Mouse (Mus musculus): ENCODE results near the gene Igfbp3.

Gene Igfbp3

DNA sequence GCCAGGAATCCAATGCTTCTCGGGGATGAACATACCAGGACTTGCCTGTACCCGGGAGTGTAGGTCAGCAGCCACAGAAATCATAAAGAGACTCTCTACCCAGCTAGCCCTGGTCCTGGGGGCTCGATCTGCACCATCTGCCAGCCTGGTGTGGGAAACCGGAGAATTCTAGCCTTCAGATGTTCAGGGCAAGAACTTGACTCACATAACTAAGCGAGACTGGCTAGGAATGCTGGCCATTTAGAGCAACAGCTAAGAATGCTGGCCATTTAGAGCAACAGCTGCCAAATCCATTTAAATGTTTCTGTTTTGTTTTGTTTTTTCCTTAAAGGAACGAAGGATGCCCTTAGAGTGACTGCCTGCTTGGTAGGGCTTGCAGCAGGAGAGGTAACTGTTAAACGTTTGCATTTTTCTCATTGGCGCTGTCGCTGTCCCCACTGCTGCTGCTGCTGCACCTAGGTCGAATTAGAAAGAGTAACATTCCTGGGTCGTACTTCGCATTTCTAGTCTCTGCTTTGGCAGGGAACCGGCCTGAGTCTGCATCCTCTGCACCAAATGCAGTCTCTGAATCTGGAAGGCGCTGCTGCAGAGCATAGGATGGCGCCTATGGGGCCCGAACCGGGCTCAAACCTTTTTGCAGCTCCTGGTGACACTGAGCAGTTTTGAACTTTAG is 1.5 kb downstream of the Igfbp3 start:
- in situ Hi-C loops (cut with MboI, MseI), result loop anchor here in 1 of 2 experiments (5.0 to 25.0 kb wide), 2 partner anchors 1025 to 1195 kb away; no protein-coding TSS in a partner anchor

DNA sequence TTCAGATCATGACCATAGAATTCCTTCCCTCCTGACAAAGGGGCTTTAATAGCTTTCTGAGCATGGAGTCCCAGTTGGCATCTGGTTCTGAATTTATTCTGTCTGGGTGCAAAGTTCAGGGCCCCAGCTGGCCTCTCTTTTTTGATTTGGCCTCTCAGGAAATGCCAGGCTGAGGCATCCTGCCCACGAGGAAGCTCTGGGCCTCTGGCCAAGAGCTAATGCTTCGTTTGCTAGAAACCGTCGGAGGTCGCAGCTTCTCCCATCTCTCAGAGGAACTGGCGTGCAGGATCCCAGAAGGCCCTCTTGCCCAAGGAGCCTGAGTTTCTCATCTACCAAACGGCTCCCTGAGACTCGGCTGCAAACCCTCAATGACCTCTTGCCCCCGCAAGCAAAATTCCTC is 2.5 kb downstream of the Igfbp3 start:
- in situ Hi-C loops (cut with MboI, MseI), result loop anchor here in 1 of 2 experiments (5.0 to 25.0 kb wide), 2 partner anchors 1026 to 1196 kb away; no protein-coding TSS in a partner anchor

DNA sequence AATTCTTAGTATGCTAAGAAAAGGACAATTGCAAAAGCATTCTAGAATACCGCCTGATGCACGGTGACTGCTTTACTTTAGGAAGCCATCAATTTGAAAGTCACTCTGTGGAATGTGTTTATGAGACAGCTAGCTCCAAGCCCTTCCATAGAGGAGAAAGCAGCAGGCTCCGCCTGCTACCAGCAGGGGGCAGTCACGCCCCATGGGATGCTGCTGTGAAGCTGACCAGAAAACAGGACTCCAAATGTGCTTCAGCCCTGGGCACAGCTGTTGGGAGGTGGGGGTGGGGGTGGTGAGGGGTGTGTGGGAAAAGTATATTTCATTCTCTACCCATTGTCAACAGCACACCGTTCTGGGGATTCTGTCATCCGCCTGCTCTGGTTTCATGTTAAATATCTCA is 3.4 kb downstream of the Igfbp3 start:
- in situ Hi-C loops (cut with MboI, MseI), result loop anchor here in 1 of 2 experiments (5.0 to 25.0 kb wide), 2 partner anchors 1027 to 1197 kb away; no protein-coding TSS in a partner anchor

DNA sequence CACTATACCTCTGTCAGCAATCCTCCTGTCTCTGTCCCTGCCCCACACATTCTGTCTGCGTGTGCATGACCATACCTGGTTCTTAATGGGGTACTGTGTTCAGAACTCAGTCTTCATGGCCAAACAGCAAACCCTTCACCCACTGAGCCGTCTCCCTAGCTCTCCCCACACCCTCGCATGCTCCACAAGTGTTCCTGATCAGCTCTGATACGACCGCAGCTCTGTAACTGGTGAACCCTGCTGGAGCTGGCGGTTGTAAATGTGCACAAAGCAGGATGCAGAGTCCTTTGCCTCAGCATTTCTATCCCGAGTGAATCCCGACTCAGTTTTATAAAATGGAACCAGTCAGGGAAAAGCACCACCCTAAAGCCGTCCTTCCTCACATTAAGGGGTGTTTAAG is 9.9 kb downstream of the Igfbp3 start:
- in situ Hi-C loops (cut with MboI, MseI), result loop anchor here (10.0 to 25.0 kb wide), 2 partner anchors 1033 to 1101 kb away; no protein-coding TSS in a partner anchor

DNA sequence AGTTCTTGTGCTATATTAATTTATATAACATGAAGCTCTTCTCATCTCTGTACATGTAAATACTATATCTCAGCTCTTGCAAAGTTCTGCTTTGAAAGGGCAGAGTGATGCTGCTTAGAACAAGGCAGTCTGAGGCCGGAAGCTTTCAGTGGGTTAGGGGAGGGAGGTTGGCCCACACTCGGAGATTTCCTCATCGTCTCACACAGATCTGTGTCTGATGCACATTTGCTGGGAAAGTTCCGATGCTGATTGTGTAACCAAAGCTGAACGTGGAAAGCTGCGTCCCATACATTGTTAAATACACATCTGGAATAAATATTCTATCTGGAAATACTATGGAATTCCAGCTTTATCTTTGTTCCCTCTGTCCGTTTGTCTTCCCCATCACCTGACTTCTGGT is 11.5 kb downstream of the Igfbp3 start:
- in situ Hi-C loops (cut with MboI, MseI), result loop anchor here (10.0 to 25.0 kb wide), 2 partner anchors 1035 to 1103 kb away; no protein-coding TSS in a partner anchor

DNA sequence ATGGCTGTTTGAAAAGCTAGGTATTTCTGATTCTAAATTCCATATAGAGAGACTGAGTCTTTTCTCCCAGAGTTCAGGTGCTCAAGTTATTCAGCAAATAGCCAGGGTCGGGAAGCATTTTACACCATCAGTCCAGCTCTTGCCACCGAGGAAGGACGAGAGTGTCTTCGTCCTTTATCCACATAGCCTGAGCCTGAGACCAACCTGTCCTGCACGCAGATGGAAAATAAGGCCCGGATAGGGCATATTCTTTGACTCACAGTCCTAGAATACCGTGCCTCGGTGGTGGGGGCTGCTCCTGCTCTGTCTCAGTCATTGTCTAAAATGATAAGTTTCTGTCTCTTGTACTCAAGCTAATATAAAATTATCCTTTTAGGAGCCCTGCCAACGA is 13.3 kb downstream of the Igfbp3 start:
- in situ Hi-C loops (cut with MboI, MseI), result loop anchor here (10.0 to 25.0 kb wide), 2 partner anchors 1037 to 1104 kb away; no protein-coding TSS in a partner anchor

DNA sequence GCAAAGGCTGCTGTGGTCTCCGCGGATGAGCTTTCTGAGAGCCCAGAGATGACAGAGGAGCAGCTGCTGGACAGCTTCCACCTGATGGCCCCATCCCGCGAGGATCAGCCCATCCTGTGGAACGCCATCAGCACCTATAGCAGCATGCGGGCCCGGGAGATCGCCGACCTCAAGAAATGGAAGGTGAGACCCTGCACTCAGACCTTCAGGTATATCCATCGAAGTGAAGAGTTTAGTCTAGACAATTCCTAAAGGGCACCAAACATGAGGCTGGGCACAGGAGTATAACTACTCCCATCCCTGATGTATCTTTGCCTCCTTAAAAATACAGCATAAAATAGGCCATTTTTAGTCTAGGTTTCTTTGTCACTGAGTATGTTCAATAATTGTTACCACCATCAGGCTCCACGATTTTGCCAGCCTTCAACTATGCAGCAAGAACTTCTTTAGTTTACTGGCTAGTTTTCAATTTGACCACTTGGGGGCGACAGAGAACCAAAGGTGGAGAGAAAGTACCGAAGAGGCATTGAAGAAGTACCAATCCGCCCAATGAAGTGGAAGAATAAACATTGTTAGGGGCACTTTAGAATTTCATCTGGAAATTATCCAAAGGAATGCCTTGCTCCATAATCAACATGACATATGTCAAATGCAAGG is 13.9 kb downstream of the Igfbp3 start:
- in situ Hi-C loops (cut with MboI, MseI), result loop anchor here (5.0 to 25.0 kb wide), 3 partner anchors 1037 to 1207 kb away; no protein-coding TSS in a partner anchor

DNA sequence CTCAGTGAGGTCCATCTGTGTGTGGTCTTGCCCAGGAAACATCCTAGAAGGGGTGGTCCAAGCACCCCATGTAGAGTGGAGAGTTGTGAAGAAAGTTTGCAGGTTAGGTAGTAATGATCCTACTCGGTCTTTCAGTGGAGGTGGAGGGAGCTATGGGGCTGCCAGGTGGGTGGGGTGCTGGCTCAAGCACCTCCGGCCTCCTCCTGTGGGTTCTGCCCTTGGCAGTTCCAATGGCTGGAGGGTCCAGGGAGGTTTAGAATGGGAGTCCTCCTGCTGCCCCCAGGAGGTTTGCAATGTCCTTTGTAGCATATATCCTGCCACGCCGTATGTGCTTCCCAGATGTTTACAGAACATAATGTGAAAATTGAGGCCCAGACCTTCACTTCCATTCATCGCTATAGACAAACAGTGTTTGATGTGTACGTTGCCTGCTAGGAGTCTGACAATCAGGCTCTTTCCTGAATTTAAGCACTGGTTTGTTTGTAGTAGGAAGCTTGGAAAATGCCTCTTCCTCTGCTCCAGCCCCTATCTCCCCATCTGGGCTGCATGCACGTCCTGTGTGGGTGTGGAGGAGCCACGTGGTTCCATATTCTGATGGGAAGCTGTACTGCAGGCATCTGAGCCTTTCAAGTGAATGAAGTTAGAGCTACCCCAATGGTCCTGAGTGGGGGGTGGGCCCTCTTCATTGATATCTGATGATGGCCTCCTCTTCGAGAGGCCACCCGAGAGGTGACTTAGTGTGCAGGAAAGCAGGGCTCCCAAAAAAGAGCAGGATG is 15.1 kb downstream of the Igfbp3 start:
- in situ Hi-C loops (cut with MboI, MseI), result loop anchor here in 1 of 2 experiments (5.0 kb wide), 1 partner anchor 1209 kb away; no protein-coding TSS in a partner anchor

DNA sequence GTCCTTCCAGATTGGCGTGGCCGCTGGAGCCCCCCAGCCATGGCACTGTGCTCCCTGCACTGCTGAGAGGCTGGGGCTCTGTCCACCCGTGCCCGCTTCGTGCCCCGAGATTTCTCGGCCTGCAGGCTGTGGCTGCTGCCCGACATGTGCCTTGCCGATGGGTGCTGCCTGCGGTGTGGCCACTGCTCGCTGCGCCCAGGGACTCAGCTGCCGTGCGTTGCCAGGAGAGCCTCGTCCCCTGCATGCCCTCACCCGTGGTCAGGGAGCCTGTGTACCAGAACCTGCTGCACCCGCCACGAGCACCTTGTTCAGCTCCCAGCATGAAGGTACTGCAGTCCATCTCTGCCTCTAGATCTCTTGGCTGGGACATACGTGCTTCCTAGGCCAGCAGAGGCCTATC is 15.7 kb downstream of the Igfbp3 start:
- in situ Hi-C loops (cut with MboI, MseI), result loop anchor here in 1 of 2 experiments (5.0 kb wide), 1 partner anchor 1209 kb away; no protein-coding TSS in a partner anchor

DNA sequence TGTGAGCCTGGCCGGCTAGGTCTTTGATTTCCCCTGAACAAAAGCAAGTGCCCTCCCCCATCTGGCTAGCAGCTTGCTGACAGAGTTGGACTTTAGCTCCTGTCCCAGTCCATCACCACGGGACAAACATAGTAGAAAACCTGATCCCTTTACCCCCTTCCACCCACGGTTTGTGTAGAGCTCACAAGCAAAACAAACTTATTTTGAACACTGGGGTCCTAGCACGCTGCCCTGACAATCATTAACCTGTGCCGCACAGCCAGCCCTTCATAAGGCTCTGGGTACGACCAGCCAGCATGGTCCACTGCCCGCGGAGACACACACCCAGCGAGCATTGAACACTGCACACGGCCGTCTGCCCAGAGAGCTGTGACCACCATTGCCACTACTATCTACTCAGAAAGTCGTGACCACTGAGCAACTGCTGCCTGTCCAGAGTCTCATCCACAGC is 16.2 kb downstream of the Igfbp3 start, which contains the start of gene Igfbp1:
Gene Igfbp1, plus strand, starts transcription at position 292 of the 451 bp plus-strand sequence.
- in situ Hi-C loops (cut with MboI, MseI), result loop anchor here in 1 of 2 experiments (5.0 kb wide), 1 partner anchor 1210 kb away; no protein-coding TSS in a partner anchor

DNA sequence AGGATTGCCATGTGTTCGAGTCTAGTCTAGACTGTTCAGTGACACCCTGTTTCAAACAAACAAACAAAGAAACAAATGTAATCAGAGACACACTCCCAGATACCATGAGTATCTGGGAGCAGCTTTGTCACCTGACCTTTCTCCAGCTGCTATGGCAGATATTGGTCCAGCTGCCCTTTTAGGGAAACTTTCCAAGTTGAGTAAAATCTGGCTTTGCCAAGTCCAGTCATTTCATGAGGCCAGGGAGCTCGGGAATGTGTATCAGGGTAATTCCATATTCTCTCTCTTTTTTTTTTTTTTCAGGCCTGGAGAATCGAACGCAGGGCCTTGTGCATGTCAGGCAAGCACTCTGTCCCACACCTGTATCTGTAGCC is 18.4 kb downstream of the Igfbp3 start:
- in situ Hi-C loops (cut with MboI, MseI), result loop anchor here in 1 of 2 experiments (5.0 kb wide), 1 partner anchor 1212 kb away; no protein-coding TSS in a partner anchor

DNA sequence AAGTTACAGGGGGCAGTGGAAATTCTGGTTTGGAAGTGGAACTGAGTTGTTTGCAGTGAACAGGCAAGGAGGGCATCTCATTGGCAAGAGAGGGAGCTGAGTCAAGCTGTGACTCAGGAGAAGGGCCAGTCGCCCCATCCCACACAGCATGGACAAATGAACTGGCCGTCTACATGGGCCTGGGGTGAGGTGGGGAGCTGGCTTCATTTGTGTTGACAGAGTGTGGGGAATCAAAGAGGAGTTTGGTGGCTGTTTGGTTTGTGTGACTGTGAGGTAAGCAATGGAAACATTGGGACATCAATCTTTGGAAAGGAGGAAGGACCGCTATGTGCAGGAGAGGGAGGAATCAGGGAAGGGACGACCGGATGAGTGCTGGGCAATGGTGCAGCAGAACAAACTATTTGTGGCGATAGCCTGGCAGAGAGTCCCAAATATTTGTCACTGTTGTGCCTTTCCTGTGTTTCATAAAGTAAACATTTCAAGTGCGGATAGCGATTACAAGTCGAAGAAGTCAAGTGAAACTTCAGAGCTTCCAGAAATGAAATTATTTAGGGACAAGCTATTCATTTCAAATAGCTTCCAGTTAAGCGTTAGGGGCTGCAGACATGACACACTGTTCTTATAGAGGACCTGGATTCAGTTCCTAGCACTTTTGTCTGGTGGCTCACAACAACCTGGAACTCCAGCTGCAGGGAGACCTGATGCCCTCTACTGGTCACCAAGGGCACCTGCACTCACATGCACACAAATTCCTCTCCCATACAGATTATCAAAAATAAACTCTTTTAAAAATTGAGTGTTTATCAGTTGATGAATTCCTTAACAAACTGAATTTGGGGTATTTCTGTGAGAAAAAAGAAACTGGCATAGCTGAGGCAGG is 19.1 kb downstream of the Igfbp3 start:
- in situ Hi-C loops (cut with MboI, MseI), result loop anchor here in 1 of 2 experiments (5.0 kb wide), 1 partner anchor 1213 kb away; no protein-coding TSS in a partner anchor

DNA sequence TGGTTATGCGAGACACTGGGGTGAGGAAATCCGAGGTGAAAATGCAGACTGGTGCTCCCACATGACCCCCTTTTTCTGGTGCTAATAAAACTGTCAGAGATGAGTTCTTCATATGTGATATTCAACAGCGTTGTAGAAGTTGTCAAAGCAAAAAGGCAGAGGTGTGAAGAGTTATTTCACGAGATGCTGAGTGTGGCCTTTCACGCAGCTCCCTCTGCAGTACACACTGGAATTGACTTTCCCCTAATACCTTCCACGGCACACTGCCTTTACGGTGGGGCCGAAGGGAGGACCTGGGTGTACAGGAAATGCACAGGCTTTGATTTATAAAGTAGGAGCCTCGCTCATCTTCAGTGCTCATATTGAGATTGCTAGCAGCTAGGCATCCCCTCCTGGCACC is 20.6 kb downstream of the Igfbp3 start:
- in situ Hi-C loops (cut with MboI, MseI), result no loop called here

DNA sequence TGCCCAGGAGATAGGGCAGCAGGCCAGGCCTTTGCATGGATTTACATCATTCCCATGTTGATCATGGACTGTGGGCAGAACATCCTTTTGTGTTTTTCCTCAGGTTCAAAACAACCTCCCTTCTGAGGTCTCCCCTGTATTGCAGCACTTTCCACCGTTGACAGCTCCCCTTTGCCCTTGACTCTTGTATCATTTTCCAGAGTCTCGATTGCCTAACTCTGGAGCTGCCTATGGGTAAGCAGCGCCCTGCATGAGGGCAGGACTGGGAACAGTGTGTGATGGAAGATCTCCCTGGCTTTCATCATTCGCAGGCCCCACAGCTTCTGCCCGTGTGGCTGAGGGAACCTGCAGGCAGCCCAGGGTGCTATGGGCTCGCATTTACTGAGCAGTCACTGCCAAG is 21.0 kb downstream of the Igfbp3 start:
- in situ Hi-C loops (cut with MboI, MseI), result no loop called here

DNA sequence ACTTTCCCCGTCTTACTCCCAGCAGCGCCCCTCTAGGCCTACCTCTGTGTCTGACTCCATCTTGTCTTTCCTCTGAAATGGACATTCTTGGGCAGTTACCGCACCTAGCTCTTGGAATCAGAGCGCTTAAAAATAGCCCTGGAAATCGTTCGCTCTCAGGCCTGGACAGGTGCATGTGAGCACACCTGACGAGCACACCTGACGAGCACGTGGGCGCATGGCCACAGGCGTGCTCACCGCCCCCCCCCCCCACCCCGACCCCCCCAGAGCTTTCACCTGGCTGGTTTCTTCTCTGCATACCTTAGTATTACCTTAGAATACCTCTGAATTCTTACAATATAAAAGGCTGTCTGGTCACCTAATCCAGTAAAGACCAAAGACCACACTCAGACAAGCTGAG is 25.3 kb downstream of the Igfbp3 start, which contains the start of gene Gm11985:
Gene Gm11985, minus strand, starts transcription at position 101 of the 400 bp plus-strand sequence.
- in situ Hi-C loops (cut with MboI, MseI), result no loop called here

DNA sequence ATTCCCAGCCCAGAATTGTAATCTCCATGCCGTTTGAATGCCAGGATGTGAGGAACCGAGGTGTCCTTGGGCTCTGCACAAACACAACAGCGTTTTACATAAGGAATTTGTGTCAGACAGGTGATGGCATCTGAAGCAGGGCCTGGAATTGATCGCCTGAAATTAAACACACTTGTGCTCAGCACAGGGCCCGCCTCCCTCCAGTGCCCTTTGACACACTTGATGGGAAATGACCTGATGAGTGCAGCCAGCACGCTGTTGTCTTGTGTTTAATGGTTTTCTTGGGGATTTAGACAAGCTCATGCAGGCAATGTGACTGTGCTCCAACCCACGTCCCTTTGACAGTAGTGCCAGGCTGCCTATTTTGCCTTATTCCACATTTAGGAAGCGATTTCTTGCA is 26.3 kb downstream of the Igfbp3 start:
- in situ Hi-C loops (cut with MboI, MseI), result no loop called here

DNA sequence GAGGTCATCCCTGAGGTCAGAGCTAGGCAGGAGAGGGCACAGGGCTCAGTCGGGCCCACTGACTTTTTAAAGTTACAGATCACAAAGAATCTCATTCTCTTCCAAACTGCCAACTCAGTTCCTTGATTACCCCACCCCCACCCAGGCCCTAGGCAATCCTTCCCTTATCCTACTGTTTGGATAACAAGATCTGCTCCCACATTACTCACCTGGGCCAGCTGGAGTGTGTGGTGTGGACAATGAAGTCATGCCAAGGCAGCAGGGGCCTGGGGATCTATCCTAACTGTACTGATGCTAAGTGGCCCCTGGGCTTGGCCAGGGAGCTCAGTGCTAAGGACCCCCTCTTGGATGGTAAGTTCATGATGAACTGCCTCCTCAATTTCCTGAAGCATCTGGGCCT is 29.3 kb downstream of the Igfbp3 start:
- in situ Hi-C loops (cut with MboI, MseI), result no loop called here

DNA sequence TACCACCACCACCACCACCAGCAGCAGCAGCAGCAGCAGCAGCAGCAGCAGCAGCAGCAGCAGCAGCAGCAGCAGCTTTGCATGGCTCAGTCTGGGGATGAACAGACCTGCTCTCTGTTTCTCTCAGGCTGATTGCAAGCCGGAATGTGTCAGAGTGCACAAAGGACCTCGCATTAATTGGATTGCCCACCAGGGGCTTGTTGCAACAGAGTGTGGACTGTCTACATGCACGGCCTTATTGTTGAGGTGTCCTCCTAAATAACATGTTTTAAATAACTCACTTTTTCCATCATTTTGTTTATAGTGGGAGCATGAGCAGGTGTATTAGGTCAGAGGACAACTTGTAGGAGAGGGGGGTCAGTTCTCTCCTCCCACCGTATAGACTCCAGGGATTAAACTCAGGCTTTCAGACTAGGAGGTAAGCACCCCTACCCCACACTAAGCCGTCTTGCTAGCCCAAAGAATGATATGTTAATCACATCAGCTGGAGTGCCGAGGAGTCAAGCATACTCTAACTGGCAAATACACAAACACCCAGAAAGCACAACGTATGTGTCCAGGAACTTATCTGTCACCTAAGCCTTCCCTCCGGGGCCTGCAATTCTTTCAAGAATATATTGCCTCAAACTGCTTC is 31.2 kb downstream of the Igfbp3 start:
- in situ Hi-C loops (cut with MboI, MseI), result no loop called here

DNA sequence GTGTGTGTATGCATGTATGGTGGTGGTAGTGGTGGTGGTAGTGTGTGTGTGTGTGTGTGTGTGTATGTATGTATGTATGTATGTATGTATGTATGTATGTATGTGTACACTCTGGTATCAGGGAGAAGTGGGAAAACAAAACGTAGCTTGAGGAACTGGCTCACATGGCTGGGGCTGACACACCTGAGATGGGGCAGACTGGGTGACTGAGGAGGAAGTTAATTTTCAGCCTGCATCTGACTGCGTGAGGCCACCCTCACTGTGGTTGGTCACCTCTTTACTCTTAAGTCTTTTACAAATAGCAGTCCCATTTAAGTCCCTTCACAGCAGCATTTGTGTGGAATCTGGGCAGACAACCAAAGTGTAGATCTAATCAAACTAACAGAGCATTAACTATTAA is 34.4 kb downstream of the Igfbp3 start:
- in situ Hi-C loops (cut with MboI, MseI), result no loop called here

DNA sequence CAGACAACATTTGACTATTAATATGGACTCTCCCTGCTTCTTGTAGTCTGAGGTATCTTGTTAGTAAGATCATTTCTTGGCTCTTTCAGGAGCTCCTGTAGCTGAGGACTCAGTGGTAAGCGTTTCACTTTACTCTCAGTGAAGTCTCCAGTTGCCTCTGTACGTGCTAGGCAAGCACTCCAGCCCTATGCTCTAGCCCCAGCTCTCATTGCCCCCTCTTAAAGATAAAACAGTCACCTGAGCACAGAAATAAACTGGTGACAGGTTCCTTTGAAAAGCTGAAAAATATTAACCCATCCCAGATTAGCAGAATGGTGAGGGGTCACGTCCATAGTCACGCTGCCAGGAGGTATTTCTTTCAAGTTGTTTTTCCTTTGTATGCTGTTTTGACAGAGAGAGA is 35.0 kb downstream of the Igfbp3 start:
- in situ Hi-C loops (cut with MboI, MseI), result no loop called here
